Mouse (Mus musculus): ENCODE results near the gene Pkib.

Pkib gene

DNA sequence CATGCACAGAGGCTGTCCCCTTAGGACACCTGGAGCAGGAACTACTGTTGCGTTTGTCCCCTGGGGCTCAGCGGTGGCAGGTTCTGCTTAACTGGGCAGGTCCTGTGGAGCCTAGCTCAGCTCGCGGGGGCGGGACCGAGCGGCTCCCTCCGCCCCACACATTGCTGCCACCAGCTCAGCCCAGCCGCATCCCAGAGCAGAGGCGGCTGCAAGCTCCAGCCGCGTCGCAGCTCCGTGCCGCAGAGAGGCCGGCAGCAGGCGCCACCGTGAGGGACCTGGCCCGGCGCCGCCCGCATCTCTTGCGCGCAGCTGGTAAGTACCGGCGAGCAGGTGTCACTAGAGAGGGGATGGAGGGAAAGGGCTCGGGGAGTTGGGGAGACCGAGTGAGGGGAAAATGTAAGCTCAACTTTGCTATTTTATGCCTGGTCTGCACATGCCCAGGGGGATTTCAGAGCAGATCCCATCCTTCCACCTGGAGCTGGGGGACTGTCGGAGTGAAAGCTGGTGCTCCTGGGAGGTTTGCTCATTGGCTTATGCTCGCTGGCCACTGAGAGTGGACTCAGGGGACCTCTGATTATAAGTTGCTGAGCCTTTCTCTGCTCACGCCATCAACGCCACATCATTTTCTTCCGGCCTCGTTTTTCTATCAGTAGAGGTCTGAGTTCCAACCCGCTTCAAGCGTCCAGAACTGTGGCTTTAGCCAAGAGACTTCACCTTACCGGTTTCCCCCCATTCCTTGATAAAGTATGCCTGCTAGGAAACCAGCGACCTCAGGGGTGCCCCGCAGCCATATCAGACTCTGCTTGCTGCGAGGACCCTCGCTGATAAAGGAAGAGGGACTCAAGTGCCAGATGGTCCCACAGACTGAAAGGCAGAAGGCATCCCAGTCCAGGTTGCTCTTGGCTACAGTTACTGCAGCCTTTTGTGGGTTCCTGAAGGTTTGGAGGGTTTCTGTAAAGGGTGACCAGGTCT is at the start of gene Pkib:
Pkib (plus strand) TSS at position 86 of the 972 bp plus-strand sequence.
- Histone ChIP-seq H3K9me3 (ENCODE audit: low read length) (peaks cover 7% of the 10 kb centered on the region; the same call in 1 of the 2 replicates), H3K4me1 (replicated peaks; ENCODE audit: low read depth, low read length) (peaks cover 9% of the 10 kb centered on the region), H3K27me3 (ENCODE audit: insufficient read depth, low read length) (peaks cover 23% of the 10 kb centered on the region), H3K36me3 (ENCODE audit: insufficient read depth, low read length) (no peaks in the 10 kb centered on the region), H3K4me3 (replicated peaks; ENCODE audit: low read length) (peak within 1 kb of the TSS; percentile 75)
- no peak for TF ChIP-seq NANOG (IDR thresholded peaks at IDR 0.05; ENCODE audit: borderline replicate concordance, low read length)
- TF ChIP-seq CTCF (conservative IDR thresholded peaks at IDR 0.05; ENCODE audit: low read length): no peak
- no peak for TF ChIP-seq POU5F1 (IDR thresholded peaks at IDR 0.05; ENCODE audit: borderline replicate concordance, low read length)

DNA sequence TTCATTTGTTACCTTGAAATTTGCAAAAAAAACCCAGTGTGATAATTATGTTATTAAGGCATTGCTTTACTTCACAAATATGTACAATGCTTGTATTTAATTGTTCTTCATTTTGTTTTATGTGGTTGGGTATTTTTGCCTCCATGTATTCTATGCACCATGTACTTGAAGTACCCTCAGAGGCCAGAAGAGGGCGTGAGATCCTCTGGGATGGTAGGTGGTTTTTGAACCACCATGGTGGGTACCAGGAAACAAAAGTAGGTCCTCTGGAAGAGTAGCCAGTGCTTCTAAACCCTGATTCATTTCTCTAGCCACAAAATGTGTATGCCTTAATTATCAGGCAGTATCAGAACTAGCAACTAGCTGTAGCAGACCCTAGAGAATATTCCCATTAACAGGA is 47.9 kb upstream of the Pkib start:
- Histone ChIP-seq H3K9me3 (ENCODE audit: low read length) (no peaks in the 10 kb centered on the region), H3K27me3 (ENCODE audit: insufficient read depth, low read length) (no peaks in the 10 kb centered on the region), H3K36me3 (ENCODE audit: insufficient read depth, low read length) (no peaks in the 10 kb centered on the region), H3K4me3 (replicated peaks; ENCODE audit: low read length) (no peak overlapping the region), H3K4me1 (replicated peaks; ENCODE audit: low read depth, low read length) (no peaks in the 10 kb centered on the region)
- no peak for TF ChIP-seq POU5F1 (IDR thresholded peaks at IDR 0.05; ENCODE audit: borderline replicate concordance, low read length)
- no peak for TF ChIP-seq NANOG (IDR thresholded peaks at IDR 0.05; ENCODE audit: borderline replicate concordance, low read length)
- TF ChIP-seq CTCF (conservative IDR thresholded peaks at IDR 0.05; ENCODE audit: low read length): peak; percentile 67

DNA sequence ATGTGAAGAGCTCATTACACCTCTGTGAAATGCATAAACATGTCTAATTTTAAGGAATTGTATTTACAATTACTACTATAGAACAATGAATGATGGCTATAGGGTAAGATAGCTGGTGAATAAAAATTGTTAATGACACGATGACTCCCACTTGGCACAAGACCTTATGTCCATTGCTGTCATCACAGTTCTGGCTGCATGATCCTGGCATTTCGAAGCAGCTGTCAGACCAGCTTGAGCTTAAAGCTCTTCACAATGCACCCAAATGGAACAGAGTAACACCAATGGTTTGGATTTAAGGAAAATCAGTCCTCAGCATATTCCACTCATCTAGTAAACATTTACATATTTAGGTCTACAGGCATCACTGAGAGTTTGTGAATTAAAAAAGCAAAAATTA is 37.5 kb upstream of the Pkib start:
- TF ChIP-seq CTCF (conservative IDR thresholded peaks at IDR 0.05; ENCODE audit: low read length) (no peak), POU5F1 (IDR thresholded peaks at IDR 0.05; ENCODE audit: borderline replicate concordance, low read length) (no peak), NANOG (IDR thresholded peaks at IDR 0.05; ENCODE audit: borderline replicate concordance, low read length) (no peak)
- Histone ChIP-seq H3K27me3 (ENCODE audit: insufficient read depth, low read length) (no peaks in the 10 kb centered on the region), H3K4me3 (replicated peaks; ENCODE audit: low read length) (no peak overlapping the region), H3K9me3 (ENCODE audit: low read length) (no peaks in the 10 kb centered on the region), H3K36me3 (ENCODE audit: insufficient read depth, low read length) (no peaks in the 10 kb centered on the region), H3K4me1 (replicated peaks; ENCODE audit: low read depth, low read length) (no peaks in the 10 kb centered on the region)

DNA sequence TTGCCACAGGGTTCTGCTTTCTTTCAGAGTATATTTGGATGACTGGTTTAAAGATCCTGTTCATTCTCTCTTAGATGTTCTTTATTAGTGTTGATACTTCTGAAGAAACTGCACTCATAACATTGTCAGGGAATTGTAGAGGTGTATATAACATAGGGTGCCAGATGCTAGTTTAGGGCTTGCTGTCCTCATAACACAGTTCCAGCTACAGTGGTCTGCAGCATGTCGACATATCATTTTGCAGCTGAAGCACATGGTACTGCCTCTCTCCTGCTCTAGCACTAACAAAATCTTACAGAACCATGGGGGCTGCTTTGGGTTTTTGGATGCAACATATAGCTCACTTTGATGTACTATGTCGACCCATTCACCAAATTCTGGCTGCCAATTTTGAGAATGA is 34.6 kb upstream of the Pkib start:
- Histone ChIP-seq H3K36me3 (ENCODE audit: insufficient read depth, low read length) (no peaks in the 10 kb centered on the region), H3K9me3 (ENCODE audit: low read length) (no peaks in the 10 kb centered on the region), H3K4me1 (replicated peaks; ENCODE audit: low read depth, low read length) (no peaks in the 10 kb centered on the region), H3K27me3 (ENCODE audit: insufficient read depth, low read length) (no peaks in the 10 kb centered on the region), H3K4me3 (replicated peaks; ENCODE audit: low read length) (no peak overlapping the region)
- TF ChIP-seq POU5F1 (IDR thresholded peaks at IDR 0.05; ENCODE audit: borderline replicate concordance, low read length) (no peak), NANOG (IDR thresholded peaks at IDR 0.05; ENCODE audit: borderline replicate concordance, low read length) (no peak), CTCF (conservative IDR thresholded peaks at IDR 0.05; ENCODE audit: low read length) (no peak)

DNA sequence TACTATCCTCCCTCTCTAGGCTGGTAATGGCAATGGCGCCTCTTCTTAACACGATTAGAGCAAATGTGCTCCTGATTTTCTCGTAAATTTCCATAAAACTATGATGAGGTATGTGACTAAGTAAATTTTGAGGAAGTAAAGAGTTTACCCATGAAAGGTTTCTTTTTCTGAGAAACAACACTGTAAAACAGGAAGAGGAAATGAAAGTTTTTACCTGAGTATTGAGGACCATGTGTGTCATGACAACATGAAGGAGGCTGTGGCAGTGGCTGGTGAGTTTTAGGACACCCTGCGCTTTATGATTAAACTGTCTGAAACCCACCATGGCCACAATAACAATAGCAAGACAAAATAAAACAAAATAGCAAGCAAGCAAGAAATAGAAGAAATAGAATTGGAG is 28.8 kb upstream of the Pkib start:
- TF ChIP-seq CTCF (conservative IDR thresholded peaks at IDR 0.05; ENCODE audit: low read length) (no peak), NANOG (IDR thresholded peaks at IDR 0.05; ENCODE audit: borderline replicate concordance, low read length) (no peak), POU5F1 (IDR thresholded peaks at IDR 0.05; ENCODE audit: borderline replicate concordance, low read length) (no peak)

DNA sequence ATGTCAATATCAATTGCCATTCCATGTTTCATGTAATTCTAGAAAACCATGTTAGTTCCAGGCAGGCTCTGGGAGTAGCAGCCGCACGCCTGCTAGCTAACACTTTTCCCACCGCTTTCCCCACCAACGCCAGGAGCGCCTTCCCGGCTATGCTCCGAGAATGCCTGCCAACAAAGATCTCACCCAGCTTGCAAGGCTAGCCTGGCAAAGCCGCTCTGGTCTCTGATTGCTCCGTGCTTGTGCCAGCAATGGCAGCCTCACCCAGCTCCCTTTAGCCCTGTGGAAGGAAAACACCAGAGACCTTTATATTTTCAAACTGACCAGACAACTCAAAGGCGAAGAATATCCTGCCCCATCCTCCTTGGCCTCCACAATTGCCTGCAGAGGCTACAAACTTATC is 8.5 kb upstream of the Pkib start:
- H3K4me3 ChIP-seq (replicated peaks; ENCODE audit: low read length): no peak overlapping the region
- no peaks in the 10 kb centered on the region for H3K4me1 ChIP-seq (replicated peaks; ENCODE audit: low read depth, low read length)
- H3K27me3 ChIP-seq (ENCODE audit: insufficient read depth, low read length): no peaks in the 10 kb centered on the region
- no peaks in the 10 kb centered on the region for H3K36me3 ChIP-seq (ENCODE audit: insufficient read depth, low read length)
- TF ChIP-seq CTCF (conservative IDR thresholded peaks at IDR 0.05; ENCODE audit: low read length) (no peak), POU5F1 (IDR thresholded peaks at IDR 0.05; ENCODE audit: borderline replicate concordance, low read length) (no peak), NANOG (IDR thresholded peaks at IDR 0.05; ENCODE audit: borderline replicate concordance, low read length) (no peak)
- H3K9me3 ChIP-seq (ENCODE audit: low read length): no peaks in the 10 kb centered on the region

More for the DNA sequence above, 28.8 kb upstream of the Pkib start:
- no peaks in the 10 kb centered on the region for H3K4me1 ChIP-seq (replicated peaks; ENCODE audit: low read depth, low read length)
- H3K9me3 ChIP-seq (ENCODE audit: low read length): no peaks in the 10 kb centered on the region
- no peaks in the 10 kb centered on the region for H3K27me3 ChIP-seq (ENCODE audit: insufficient read depth, low read length)
- H3K36me3 ChIP-seq (ENCODE audit: insufficient read depth, low read length): no peaks in the 10 kb centered on the region
- no peak overlapping the region for H3K4me3 ChIP-seq (replicated peaks; ENCODE audit: low read length)

DNA sequence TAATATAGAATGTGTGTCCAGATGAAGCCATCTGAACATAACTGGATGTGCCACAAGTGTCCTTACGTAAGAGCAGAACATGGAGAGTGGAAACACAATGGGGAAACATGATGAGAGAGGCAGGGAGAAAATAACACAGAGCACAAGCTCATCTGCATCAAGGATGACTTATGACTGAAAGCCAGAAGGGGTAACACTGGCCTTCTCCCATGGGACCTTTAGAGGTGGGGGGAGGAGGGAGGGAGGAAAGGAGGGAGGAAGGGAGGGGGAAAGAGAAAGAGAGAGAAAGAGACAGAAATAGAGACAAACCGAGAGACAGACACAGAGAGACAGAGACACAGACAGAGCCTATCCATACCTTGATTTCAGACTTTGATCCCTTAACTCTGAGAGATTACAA is 4.0 kb upstream of the Pkib start:
- no peaks in the 10 kb centered on the region for H3K36me3 ChIP-seq (ENCODE audit: insufficient read depth, low read length)
- peaks cover 7% of the 10 kb centered on the region for H3K4me1 ChIP-seq (replicated peaks; ENCODE audit: low read depth, low read length)
- H3K4me3 ChIP-seq (replicated peaks; ENCODE audit: low read length): no peak overlapping the region
- peaks cover 21% of the 10 kb centered on the region for H3K27me3 ChIP-seq (ENCODE audit: insufficient read depth, low read length)
- TF ChIP-seq POU5F1 (IDR thresholded peaks at IDR 0.05; ENCODE audit: borderline replicate concordance, low read length) (no peak), NANOG (IDR thresholded peaks at IDR 0.05; ENCODE audit: borderline replicate concordance, low read length) (no peak), CTCF (conservative IDR thresholded peaks at IDR 0.05; ENCODE audit: low read length) (no peak)
- H3K9me3 ChIP-seq (ENCODE audit: low read length): peaks cover 7% of the 10 kb centered on the region; the same call in 1 of the 2 replicates

DNA sequence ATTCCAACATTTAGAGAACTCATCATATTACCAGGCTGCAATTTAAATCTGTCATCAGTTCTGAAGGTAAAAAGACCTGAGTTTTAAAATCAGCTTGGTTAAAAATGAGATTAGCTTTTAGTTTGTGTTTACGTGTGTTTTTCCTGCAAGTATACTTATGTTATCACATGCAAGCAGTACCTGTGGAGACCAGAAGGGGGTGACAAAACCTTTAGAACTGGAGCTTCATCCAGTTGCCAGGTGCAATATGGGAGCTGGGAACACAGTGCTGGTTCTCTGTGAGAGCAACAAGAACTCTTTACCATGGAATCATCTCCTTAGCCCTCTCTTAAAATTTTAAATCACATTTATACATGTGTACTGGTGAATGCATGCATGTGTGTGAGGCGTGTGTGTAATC is 1.2 kb upstream of the Pkib start:
- H3K36me3 ChIP-seq (ENCODE audit: insufficient read depth, low read length): no peaks in the 10 kb centered on the region
- H3K27me3 ChIP-seq (ENCODE audit: insufficient read depth, low read length): peaks cover 23% of the 10 kb centered on the region
- peaks cover 7% of the 10 kb centered on the region; the same call in 1 of the 2 replicates for H3K9me3 ChIP-seq (ENCODE audit: low read length)
- H3K4me1 ChIP-seq (replicated peaks; ENCODE audit: low read depth, low read length): peaks cover 9% of the 10 kb centered on the region
- TF ChIP-seq CTCF (conservative IDR thresholded peaks at IDR 0.05; ENCODE audit: low read length): peak; percentile 40
- no peak for TF ChIP-seq NANOG (IDR thresholded peaks at IDR 0.05; ENCODE audit: borderline replicate concordance, low read length)
- no peak for TF ChIP-seq POU5F1 (IDR thresholded peaks at IDR 0.05; ENCODE audit: borderline replicate concordance, low read length)
- H3K4me3 ChIP-seq (replicated peaks; ENCODE audit: low read length): no peak overlapping the region

All from E14TG2a.4 (cell line).